Mouse (Mus musculus): ENCODE measurements around the gene Dctn5. TPM values are rescaled to one million over a fixed set of nuclear protein-coding genes. Genes with fewer than 3 reads are reported as not detected.

Gene Dctn5
- polyA plus RNA-seq, 1 experiment from 2014 or later, result 157 TPM

Other genes with a start within 250 kb of the Dctn5 start
- gene Cog7, start 151.3 kb upstream of the Dctn5 start, polyA plus RNA-seq (2015; fragmentation: Nextera tagmentation; extraction: Ambion mirVana), result 27.6 and 27.8 TPM in 2 replicates
- gene Gga2, start 111.8 kb upstream of the Dctn5 start, polyA plus RNA-seq (2015; fragmentation: Nextera tagmentation; extraction: Ambion mirVana), result 53.1 and 58.6 TPM in 2 replicates
- 71.5 and 73.3 TPM in 2 replicates for gene Ubfd1, start 65.9 kb upstream of the Dctn5 start, polyA plus RNA-seq (2015; fragmentation: Nextera tagmentation; extraction: Ambion mirVana)
- gene Ears2, start 65.8 kb upstream of the Dctn5 start, polyA plus RNA-seq (2015; fragmentation: Nextera tagmentation; extraction: Ambion mirVana), result 9.6 and 11.5 TPM in 2 replicates
- 758 and 808 TPM in 2 replicates for gene Ndufab1, start 31.2 kb upstream of the Dctn5 start, polyA plus RNA-seq (2015; fragmentation: Nextera tagmentation; extraction: Ambion mirVana)
- gene Palb2, start 56 bp upstream of the Dctn5 start, polyA plus RNA-seq (2015; fragmentation: Nextera tagmentation; extraction: Ambion mirVana), result 4.6 and 7.0 TPM in 2 replicates
- gene Plk1, start 26.4 kb downstream of the Dctn5 start, polyA plus RNA-seq (2015; fragmentation: Nextera tagmentation; extraction: Ambion mirVana), result 13.7 and 41.9 TPM in 2 replicates
- gene Ern2, start 53.2 kb downstream of the Dctn5 start, polyA plus RNA-seq (2015; fragmentation: Nextera tagmentation; extraction: Ambion mirVana), result 1.5 and 2.0 TPM in 2 replicates
- 0.64 and 1.5 TPM in 2 replicates for gene Chp2, start 86.5 kb downstream of the Dctn5 start, polyA plus RNA-seq (2015; fragmentation: Nextera tagmentation; extraction: Ambion mirVana)
- gene Prkcb, start 155.7 kb downstream of the Dctn5 start, polyA plus RNA-seq (2015; fragmentation: Nextera tagmentation; extraction: Ambion mirVana), result 134 and 150 TPM in 2 replicates